Mouse (Mus musculus): ENCODE data around the gene Zfp184. TPM values are rescaled to one million over a fixed set of nuclear protein-coding genes. Genes with fewer than 3 reads are reported as not detected.

Zfp184 gene
- polyA plus RNA-seq, 1 experiment, result 0.95 TPM

- Histone ChIP-seq H3K27ac (ENCODE audit: insufficient read depth, low read length) (no peak within 1 kb of the TSS), H3K27me3 (ENCODE audit: control insufficient read depth, insufficient read depth, low read length) (peaks cover 8% of the 10 kb centered on the region; the same call in 1 of the 2 replicates), H3K4me3 (replicated peaks; ENCODE audit: insufficient read depth, low read depth, low read length) (no peak within 1 kb of the TSS), H3K4me1 (ENCODE audit: control insufficient read depth, insufficient read depth, low read length) (peaks cover 5% of the 10 kb centered on the region; the same call in 1 of the 2 replicates)
- TF ChIP-seq CTCF (IDR thresholded peaks at IDR 0.05; ENCODE audit: borderline replicate concordance, insufficient read depth, low read depth, low read length) (no peak), POLR2A (IDR thresholded peaks at IDR 0.05; ENCODE audit: borderline replicate concordance, insufficient read depth, low read length) (no peak)
- DNase-seq, result no peak
- 44% methylated on average over 7 of the region's 7 CpGs for WGBS
Measured at GRCm38 (mm10) chr13:22009642-22010041, 64.7 kb downstream of the Zfp184 start, which contains the start of gene Prss16. Gene Prss16 (minus strand): TSS chr13:22009742.

Other genes with a start within 250 kb of the Zfp184 start
- gene Olfr1359, start 247.0 kb upstream of the Zfp184 start, polyA plus RNA-seq (2012; rRNA removed), result not detected in 2 replicates
- not detected in 2 replicates for gene Hist1h2bl, start 229.0 kb upstream of the Zfp184 start, polyA plus RNA-seq (2012; rRNA removed)
- gene Hist1h2ai, start 228.7 kb upstream of the Zfp184 start, polyA plus RNA-seq (2012; rRNA removed), result 0.84 and 1.5 TPM in 2 replicates
- 2.9 TPM in 1 of 2 replicates, not detected in the other for gene Hist1h3h, start 227.4 kb upstream of the Zfp184 start, polyA plus RNA-seq (2012; rRNA removed)
- not detected in 2 replicates for gene Hist1h2bm, start 223.1 kb upstream of the Zfp184 start, polyA plus RNA-seq (2012; rRNA removed)
- 2.4 and 3.6 TPM in 2 replicates for gene Hist1h4j, start 210.0 kb upstream of the Zfp184 start, polyA plus RNA-seq (2012; rRNA removed)
- gene Hist1h4k, start 194.6 kb upstream of the Zfp184 start, polyA plus RNA-seq (2012; rRNA removed), result 16.9 and 17.5 TPM in 2 replicates
- 1.9 and 2.4 TPM in 2 replicates for gene Hist1h2ak, start 191.3 kb upstream of the Zfp184 start, polyA plus RNA-seq (2012; rRNA removed)
- 1.2 and 2.6 TPM in 2 replicates for gene Hist1h2bn, start 191.0 kb upstream of the Zfp184 start, polyA plus RNA-seq (2012; rRNA removed)
- 0.27 and 0.41 TPM in 2 replicates for gene Hist1h1b, start 164.5 kb upstream of the Zfp184 start, polyA plus RNA-seq (2012; rRNA removed)
- 1.9 and 4.9 TPM in 2 replicates for gene Hist1h3i, start 161.7 kb upstream of the Zfp184 start, polyA plus RNA-seq (2012; rRNA removed)
- not detected in 2 replicates for gene Hist1h2an, start 157.9 kb upstream of the Zfp184 start, polyA plus RNA-seq (2012; rRNA removed)
- gene Hist1h2bp, start 157.6 kb upstream of the Zfp184 start, polyA plus RNA-seq (2012; rRNA removed), result not detected in 2 replicates
- 1.2 and 2.3 TPM in 2 replicates for gene Hist1h2bq, start 134.9 kb upstream of the Zfp184 start, polyA plus RNA-seq (2012; rRNA removed)
- not detected in 2 replicates for gene Hist1h2ao, start 134.6 kb upstream of the Zfp184 start, polyA plus RNA-seq (2012; rRNA removed)
- gene Hist1h4m, start 133.3 kb upstream of the Zfp184 start, polyA plus RNA-seq (2012; rRNA removed), result not detected in 2 replicates
- gene Hist1h4n, start 112.9 kb upstream of the Zfp184 start, polyA plus RNA-seq (2012; rRNA removed), result 12.7 and 19.8 TPM in 2 replicates
- gene Hist1h2ap, start 111.6 kb upstream of the Zfp184 start, polyA plus RNA-seq (2012; rRNA removed), result 1.5 and 1.6 TPM in 2 replicates
- gene Hist1h2br, start 111.4 kb upstream of the Zfp184 start, polyA plus RNA-seq (2012; rRNA removed), result 0.16 and 1.3 TPM in 2 replicates
- not detected in 2 replicates for gene Pom121l2, start 36.1 kb downstream of the Zfp184 start, polyA plus RNA-seq (2012; rRNA removed)
- gene Prss16, start 64.6 kb downstream of the Zfp184 start, polyA plus RNA-seq (2012; rRNA removed), result 0.36 and 1.1 TPM in 2 replicates
- gene Hist1h2ah, start 90.5 kb downstream of the Zfp184 start, polyA plus RNA-seq (2012; rRNA removed), result not detected in 2 replicates
- 0.34 TPM in 1 of 2 replicates, not detected in the other for gene Hist1h2bk, start 90.8 kb downstream of the Zfp184 start, polyA plus RNA-seq (2012; rRNA removed)
- 8.8 and 9.8 TPM in 2 replicates for gene Hist1h4i, start 96.3 kb downstream of the Zfp184 start, polyA plus RNA-seq (2012; rRNA removed)
- 0.60 and 1.1 TPM in 2 replicates for gene Hist1h2ag, start 97.8 kb downstream of the Zfp184 start, polyA plus RNA-seq (2012; rRNA removed)
- 0.97 and 1.5 TPM in 2 replicates for gene Hist1h2bj, start 98.1 kb downstream of the Zfp184 start, polyA plus RNA-seq (2012; rRNA removed)
- gene Vmn1r188, start 139.3 kb downstream of the Zfp184 start, polyA plus RNA-seq (2012; rRNA removed), result not detected in 2 replicates
- gene Vmn1r189, start 160.7 kb downstream of the Zfp184 start, polyA plus RNA-seq (2012; rRNA removed), result not detected in 2 replicates
- not detected in 2 replicates for gene Vmn1r191, start 238.9 kb downstream of the Zfp184 start, polyA plus RNA-seq (2012; rRNA removed)
- gene Vmn1r192, start 246.0 kb downstream of the Zfp184 start, polyA plus RNA-seq (2012; rRNA removed), result not detected in 2 replicates

Measured in cerebellum, adult 2 months (tissue).